Mouse (Mus musculus) ES-E14 (cell line): Measurements from ENCODE around the gene Gabarapl1.

Experiments used
- CHD2 ChIP-seq: IDR thresholded peaks from 2 replicates; pipeline ENCODE4 v1.6.1; 2014; ENCODE audit warnings: mild to moderate bottlenecking, low read depth, low read length, inconsistent platforms
- HCFC1 ChIP-seq: IDR thresholded peaks from 2 replicates; pipeline ENCODE4 v1.6.1; 2012; ENCODE audit warnings: low read length, inconsistent platforms, borderline replicate concordance; ENCODE audit not compliant: insufficient read depth
- MAFK ChIP-seq: IDR thresholded peaks from 2 replicates; pipeline ENCODE4 v1.6.1; 2014; ENCODE audit warnings: mild to moderate bottlenecking, low read depth, low read length, inconsistent platforms; ENCODE audit not compliant: insufficient read depth
- ZC3H11A ChIP-seq: IDR thresholded peaks from 2 replicates; pipeline ENCODE4 v1.6.1; 2012; ENCODE audit warnings: low read depth, mild to moderate bottlenecking, inconsistent platforms, low read length, borderline replicate concordance
- ZNF384 ChIP-seq: IDR thresholded peaks from 2 replicates; pipeline ENCODE4 v1.6.1; 2012; ENCODE audit warnings: low read depth, low read length, inconsistent platforms

DNA sequence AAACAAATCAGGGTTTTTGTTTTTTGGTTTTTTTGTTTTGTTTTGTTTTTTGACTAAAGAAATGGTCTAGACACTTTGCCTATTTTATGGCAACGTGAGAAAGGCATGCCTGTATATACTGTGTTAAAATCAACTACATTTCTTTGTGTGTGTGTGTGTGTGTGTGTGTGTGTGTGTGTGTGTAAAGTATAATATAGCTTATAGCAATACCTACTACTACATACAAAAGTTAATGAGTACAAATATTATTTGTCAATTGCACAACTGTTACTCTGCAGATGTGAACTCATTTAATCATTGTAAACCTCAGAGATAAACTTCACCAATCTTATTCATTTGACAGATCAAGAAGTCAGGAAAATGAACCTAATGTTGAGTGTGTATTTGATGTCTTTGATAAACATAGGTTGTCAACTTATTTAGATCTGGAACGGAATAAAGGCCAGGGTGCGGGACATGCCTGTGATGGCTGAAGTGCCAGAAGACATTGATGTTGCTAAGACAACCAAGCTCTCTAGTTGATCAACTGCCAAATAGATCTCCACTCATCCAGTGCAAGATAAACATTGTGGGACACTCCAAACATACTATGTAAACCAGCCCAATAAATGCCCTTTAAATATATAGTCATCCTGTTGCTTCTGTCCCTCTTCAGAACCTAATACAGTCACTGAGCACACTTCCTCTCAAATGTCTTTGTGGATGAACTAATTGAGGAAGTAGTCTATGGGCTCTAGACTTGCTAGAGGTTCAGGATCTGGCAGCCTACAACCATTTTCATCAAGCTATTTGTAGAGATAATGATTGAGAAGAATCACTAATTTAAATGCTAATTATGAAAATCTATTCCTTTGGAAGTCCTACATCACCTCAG lies 35.4 kb upstream of the Gabarapl1 start:
- TF ChIP-seq MAFK, result no peak
- no peak for TF ChIP-seq ZC3H11A
- no peak for TF ChIP-seq CHD2
- no peak for TF ChIP-seq HCFC1
- TF ChIP-seq ZNF384, result no peak
